ENCODE assay signal across 9 mouse cellular contexts in the genomic region with DNA sequence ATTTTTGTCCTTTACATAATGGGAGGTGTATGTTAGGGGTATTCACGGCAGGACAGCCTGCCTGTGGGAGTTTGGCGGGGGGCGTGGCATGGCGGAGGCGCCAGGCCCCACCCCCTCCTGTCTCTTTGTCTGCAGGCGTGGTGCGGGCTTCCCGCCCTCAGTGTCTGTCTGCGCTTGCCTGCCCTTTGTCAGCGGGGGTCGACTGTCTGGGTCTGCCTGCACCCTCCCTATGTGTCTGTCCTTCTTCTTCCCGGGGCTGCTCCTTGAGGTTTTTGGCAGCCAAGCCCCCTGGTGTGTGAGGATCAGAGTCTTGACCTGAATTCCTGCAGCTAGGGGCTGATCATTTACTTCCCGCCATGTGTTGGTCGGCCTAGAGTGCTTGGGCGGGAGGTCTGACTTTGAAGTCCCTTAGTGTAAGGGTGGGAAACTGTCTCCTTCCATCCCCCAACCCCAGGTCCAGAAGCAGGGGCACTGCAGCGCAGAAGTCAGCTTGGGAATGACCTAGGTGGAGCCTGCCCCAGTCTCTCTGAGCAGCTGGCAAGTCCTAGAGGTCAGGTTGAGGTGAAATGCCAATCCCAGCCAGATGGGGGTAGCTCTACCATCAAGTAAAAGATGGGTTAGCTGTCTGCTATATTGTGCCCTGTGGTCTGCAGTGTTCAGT. TPM values are rescaled to one million over a fixed set of nuclear protein-coding genes. Genes with fewer than 3 reads are reported as not detected.
A peak's percentile ranks its signal among the peaks of the same experiment; 100 is the strongest.
DNase-seq lines count a peak whose midpoint lies in the region; ATAC-seq and TF ChIP-seq lines count a peak whose summit lies in the region.
"Had no signal": no experiment of that assay in that cellular context is flagged by ENCODE, and none has a peak within 500 bp of the region (broad histone marks: within the 10 kb centered on the region; RNA-seq: fewer than 3 reads in every experiment).

No protein-coding gene starts in this region.

- peak overlapping the region; percentile 17 for H3K9ac ChIP-seq in heart, postnatal 0 days (replicated peaks; ENCODE audit: low read depth, low read length)
- peak overlapping the region; percentile 4; the same call in 1 of the 2 replicates for H3K9ac ChIP-seq in limb, embryonic 15.5 days

- TF ChIP-seq CTCF in heart, postnatal 0 days (IDR thresholded peaks at IDR 0.05; ENCODE audit: low read depth) = no peak

- H3K4me3 ChIP-seq in heart, postnatal 0 days (ENCODE audit: low read depth, low read length) = peak overlapping the region; percentile 11
- H3K4me3 ChIP-seq in limb, embryonic 15.5 days = peak overlapping the region; percentile 20

- no peak for TF ChIP-seq EP300 in heart, postnatal 0 days (IDR thresholded peaks at IDR 0.05; ENCODE audit: low read depth)

- DNase-seq in gastrocnemius, postnatal 10 days = peak; percentile 45
- no peak for DNase-seq in gastrocnemius, postnatal 4 days (ENCODE audit: low spot score in 2 of 2)
- no peak for DNase-seq in heart, postnatal 0 days (ENCODE audit: low spot score)
- DNase-seq in neural tube, embryonic 10.5 days (ENCODE audit: extremely low spot score, low spot score) = peak; percentile 89
- DNase-seq in adipocyte (ENCODE audit: low spot score) = no peak
- no peak for DNase-seq in natural killer cell, adult 2 months (ENCODE audit: low spot score in 2 of 2)

- H3K27ac ChIP-seq in heart, postnatal 0 days (ENCODE audit: low read depth) = no peak overlapping the region; the same call in 1 of the 2 replicates
- 0 out of 2 replicates have a peak overlapping the region, but pooled peaks have one; percentile 40 for H3K27ac ChIP-seq in limb, embryonic 15.5 days

- H3K36me3 ChIP-seq in heart, postnatal 0 days (replicated peaks; ENCODE audit: control insufficient read depth, insufficient read depth, low read length) = 0 out of 2 replicates have a peak, but pooled peaks cover 3% of the 10 kb centered on the region
- H3K36me3 ChIP-seq in limb, embryonic 15.5 days = 0 out of 2 replicates have a peak, but pooled peaks cover 4% of the 10 kb centered on the region

- peak; percentile 50 for ATAC-seq in common myeloid progenitor, adult 5-6 weeks (replicated peaks; ENCODE audit: low read depth, poor library complexity, severe bottlenecking)
- peak; percentile 52 for ATAC-seq in heart, postnatal 0 days (ENCODE audit: insufficient read depth, low read depth)
- ATAC-seq in limb, embryonic 15.5 days (ENCODE audit: insufficient number of reproducible peaks, low FRiP score, low TSS enrichment, low read depth) = peak; percentile 42

- no peaks in the 10 kb centered on the region for H3K9me3 ChIP-seq in heart, postnatal 0 days (replicated peaks; ENCODE audit: control insufficient read depth, low read length)
- no peaks in the 10 kb centered on the region for H3K9me3 ChIP-seq in limb, embryonic 15.5 days

- H3K27me3 ChIP-seq in heart, postnatal 0 days (ENCODE audit: control insufficient read depth, insufficient read depth, low read length) = no peaks in the 10 kb centered on the region
- H3K27me3 ChIP-seq in limb, embryonic 15.5 days = no peaks in the 10 kb centered on the region

- 6% methylated on average over 16 of the region's 16 CpGs for WGBS in heart, postnatal 0 days
- 2% methylated on average over 16 of the region's 16 CpGs for WGBS in limb, embryonic 15.5 days

- H3K4me1 ChIP-seq in heart, postnatal 0 days (ENCODE audit: control insufficient read depth, insufficient read depth) = peaks cover 28% of the 10 kb centered on the region; the same call in 1 of the 2 replicates
- H3K4me1 ChIP-seq in limb, embryonic 15.5 days = peaks cover 61% of the 10 kb centered on the region

- H3K4me2 ChIP-seq in heart, postnatal 0 days (ENCODE audit: low read depth, low read length) = peak overlapping the region; percentile 53
- peak overlapping the region; percentile 46 for H3K4me2 ChIP-seq in limb, embryonic 15.5 days

RNA-seq across cellular contexts. Expression of a gene that starts 4.4 kb away (rescaled TPM):
- 1 to 10 TPM; 1.4 to 2.4 TPM for total RNA-seq in gastrocnemius, postnatal 10 days (2021)
- total RNA-seq in gastrocnemius, postnatal 4 days (2021) = 1 to 10 TPM; 2.5 to 3.3 TPM
- not detected in 2 replicates for total RNA-seq in common myeloid progenitor, adult 5-6 weeks (2017)
- 1.4 TPM in 1 of 2 replicates, not detected in the other for total RNA-seq in heart, postnatal 0 days (2014; rRNA removed; ENCODE audit: low replicate concordance)
- polyA plus RNA-seq in heart, postnatal 0 days (2015; fragmentation: Nextera tagmentation; extraction: Ambion mirVana) = 4.6 and 6.0 TPM in 2 replicates
- polyA plus RNA-seq in limb, embryonic 15.5 days (2015; fragmentation: Nextera tagmentation; extraction: Ambion mirVana) = 1.8 and 3.0 TPM in 2 replicates
- total RNA-seq: neutrophil, adult 5-6 weeks had no signal

RNA-seq across cellular contexts. Expression of a gene that starts 32.8 kb away (rescaled TPM):
- under 1 TPM; 0.32 to 0.54 TPM for total RNA-seq in gastrocnemius, postnatal 10 days (2021)
- total RNA-seq in gastrocnemius, postnatal 4 days (2021) = 1 to 10 TPM; 1.4 to 1.9 TPM
- 1.3 and 1.7 TPM in 2 replicates for total RNA-seq in common myeloid progenitor, adult 5-6 weeks (2017)
- total RNA-seq in heart, postnatal 0 days (2014; rRNA removed; ENCODE audit: low replicate concordance) = 0.43 TPM in 1 of 2 replicates, not detected in the other
- polyA plus RNA-seq in heart, postnatal 0 days (2015; fragmentation: Nextera tagmentation; extraction: Ambion mirVana) = 0.34 and 0.48 TPM in 2 replicates
- 1.1 and 1.3 TPM in 2 replicates for polyA plus RNA-seq in limb, embryonic 15.5 days (2015; fragmentation: Nextera tagmentation; extraction: Ambion mirVana)

RNA-seq across cellular contexts. Expression of a gene that starts 32.9 kb away (rescaled TPM):
- 10 to 100 TPM; 12.5 to 13.9 TPM for total RNA-seq in gastrocnemius, postnatal 10 days (2021)
- 10 to 100 TPM; 18.2 to 21.8 TPM for total RNA-seq in gastrocnemius, postnatal 4 days (2021)
- 3.9 and 6.2 TPM in 2 replicates for total RNA-seq in common myeloid progenitor, adult 5-6 weeks (2017)
- total RNA-seq in heart, postnatal 0 days (2014; rRNA removed; ENCODE audit: low replicate concordance) = 13.1 and 17.1 TPM in 2 replicates
- polyA plus RNA-seq in heart, postnatal 0 days (2015; fragmentation: Nextera tagmentation; extraction: Ambion mirVana) = 8.4 and 10.2 TPM in 2 replicates
- polyA plus RNA-seq in limb, embryonic 15.5 days (2015; fragmentation: Nextera tagmentation; extraction: Ambion mirVana) = 28.5 and 29.2 TPM in 2 replicates

RNA-seq across cellular contexts. Expression of a gene that starts 54.9 kb away (rescaled TPM):
- total RNA-seq in gastrocnemius, postnatal 10 days (2021) = 1 to 10 TPM in 1 of 2 experiments, under 1 TPM in 1; 0.14 to 2.4 TPM
- not detected for total RNA-seq in gastrocnemius, postnatal 4 days (2021)
- total RNA-seq in common myeloid progenitor, adult 5-6 weeks (2017) = not detected in 2 replicates
- total RNA-seq in heart, postnatal 0 days (2014; rRNA removed; ENCODE audit: low replicate concordance) = not detected in 2 replicates
- polyA plus RNA-seq in heart, postnatal 0 days (2015; fragmentation: Nextera tagmentation; extraction: Ambion mirVana) = 0.04 TPM in 2 replicates
- polyA plus RNA-seq in limb, embryonic 15.5 days (2015; fragmentation: Nextera tagmentation; extraction: Ambion mirVana) = 2.0 and 2.2 TPM in 2 replicates

RNA-seq across cellular contexts. Expression of a gene that starts 56.2 kb away (rescaled TPM):
- 1 to 10 TPM; 7.9 to 8.5 TPM for total RNA-seq in gastrocnemius, postnatal 10 days (2021)
- 1 to 10 TPM; 9.5 to 9.8 TPM for total RNA-seq in gastrocnemius, postnatal 4 days (2021)
- total RNA-seq in common myeloid progenitor, adult 5-6 weeks (2017) = 6.9 and 8.2 TPM in 2 replicates
- 23.8 and 31.4 TPM in 2 replicates for total RNA-seq in heart, postnatal 0 days (2014; rRNA removed; ENCODE audit: low replicate concordance)
- polyA plus RNA-seq in heart, postnatal 0 days (2015; fragmentation: Nextera tagmentation; extraction: Ambion mirVana) = 4.6 and 5.8 TPM in 2 replicates
- polyA plus RNA-seq in limb, embryonic 15.5 days (2015; fragmentation: Nextera tagmentation; extraction: Ambion mirVana) = 13.5 and 15.1 TPM in 2 replicates

Comparison
In these comparisons a context has a peak if more than half of its experiments do, and no peak if none do; other contexts are left out.
1. DNase-seq: peak in gastrocnemius, postnatal 10 days (single experiment) and neural tube, embryonic 10.5 days (single experiment); none in gastrocnemius, postnatal 4 days (0 of 2), heart, postnatal 0 days (single experiment), adipocyte (single experiment) and natural killer cell, adult 2 months (0 of 2).
2. Peak in every context shown above with its lines, with median percentiles within 50 percentile points of each other: ATAC-seq.